Mouse (Mus musculus) heart, adult 10 weeks (tissue): Measurements from ENCODE around the gene 4930430A15Rik. TPM values are rescaled to one million over a fixed set of nuclear protein-coding genes. Genes with fewer than 3 reads are reported as not detected.

Experiments used
- polyA plus RNA-seq: library from polyadenylated mRNA; stranded (reverse); fragments of 350-450 nt; fragmentation: Illumina TruSeq; extraction: RNeasy Lipid Tissue Mini Kit (QIAGEN cat#74804); gene quantifications from one replicate; pipeline ENCODE4 v1.2.3, GENCODE M21; 2014; ENCODE audit warnings: low read depth, low replicate concordance

4930430A15Rik gene
- polyA plus RNA-seq = not detected

DNA sequence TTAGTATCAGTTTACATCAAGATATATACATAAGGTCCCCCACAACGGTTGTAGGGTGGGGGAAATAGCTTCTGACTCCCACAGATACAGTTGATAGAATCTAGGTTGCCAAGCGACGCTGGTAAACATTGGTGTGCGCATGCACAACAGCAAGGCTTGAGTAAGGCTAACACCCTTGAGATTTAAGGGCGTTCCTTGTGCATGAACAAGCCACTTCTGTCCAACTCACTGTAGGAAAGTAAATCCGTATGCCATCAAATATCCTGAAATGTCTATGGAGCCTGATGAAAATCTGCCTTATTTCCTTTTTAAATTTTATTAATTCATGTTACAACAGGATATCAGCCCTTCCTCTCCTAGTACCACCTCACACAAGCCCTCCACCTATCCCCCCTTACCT, at the start of gene 4930430A15Rik:
Gene 4930430A15Rik, minus strand, starts transcription at position 101 of the 400 bp plus-strand sequence.

GRCm38 (mm10) chr2:111274006-111274405, 44.6 kb upstream of the 4930430A15Rik start, which contains the start of gene Olfr1277:
Olfr1277 (minus strand) TSS chr2:111274106.

DNA sequence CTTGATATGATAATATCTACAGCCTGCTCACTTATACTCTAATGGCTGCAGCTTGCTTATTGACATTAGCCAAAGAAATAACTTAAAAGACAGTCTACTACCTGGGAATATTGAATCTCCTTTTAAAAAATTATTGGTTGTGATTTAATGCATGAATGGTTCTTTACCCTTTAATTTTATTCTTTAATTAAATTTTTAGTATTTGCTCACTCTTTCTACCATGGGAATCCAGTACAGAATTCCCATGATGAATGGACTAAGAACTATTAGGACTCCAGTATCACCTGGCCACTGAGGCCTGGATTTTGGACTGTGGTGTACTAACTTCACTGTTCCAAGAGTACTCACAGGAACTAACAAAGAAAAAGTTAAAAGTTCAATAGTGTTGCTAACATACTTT, 24.8 kb upstream of the 4930430A15Rik start, which contains the start of gene Olfr1276:
Gene Olfr1276, plus strand, starts transcription at position 301 of the 400 bp plus-strand sequence.

GRCm38 (mm10) chr2:111235186-111235585, 5.8 kb upstream of the 4930430A15Rik start, which contains the start of gene Olfr1275:
Olfr1275 (minus strand) TSS chr2:111235286.

GRCm38 (mm10) chr2:111152836-111153235, 76.6 kb downstream of the 4930430A15Rik start, which contains the start of gene Gm15130:
Gm15130 (minus strand) TSS chr2:111152936.

Other genes with a start within 250 kb of the 4930430A15Rik start
- gene Gm13941, start 123.6 kb downstream of the 4930430A15Rik start, polyA plus RNA-seq = not detected
- gene Gm15130, start 76.7 kb downstream of the 4930430A15Rik start, polyA plus RNA-seq = not detected
- not detected for gene Olfr1275, start 5.7 kb upstream of the 4930430A15Rik start, polyA plus RNA-seq
- not detected for gene Olfr1276, start 24.9 kb upstream of the 4930430A15Rik start, polyA plus RNA-seq
- gene Olfr1277, start 44.5 kb upstream of the 4930430A15Rik start, polyA plus RNA-seq = not detected
- gene Olfr1278, start 60.5 kb upstream of the 4930430A15Rik start, polyA plus RNA-seq = not detected
- gene Olfr1279, start 71.0 kb upstream of the 4930430A15Rik start, polyA plus RNA-seq = not detected
- not detected for gene Olfr1280, start 84.4 kb upstream of the 4930430A15Rik start, polyA plus RNA-seq
- gene Olfr1281, start 96.9 kb upstream of the 4930430A15Rik start, polyA plus RNA-seq = not detected
- gene Olfr1282, start 106.5 kb upstream of the 4930430A15Rik start, polyA plus RNA-seq = not detected
- gene Olfr1283, start 137.2 kb upstream of the 4930430A15Rik start, polyA plus RNA-seq = not detected
- not detected for gene Olfr1284, start 145.9 kb upstream of the 4930430A15Rik start, polyA plus RNA-seq
- gene Olfr1286, start 193.5 kb upstream of the 4930430A15Rik start, polyA plus RNA-seq = not detected
- not detected for gene Olfr1287, start 219.5 kb upstream of the 4930430A15Rik start, polyA plus RNA-seq
- gene Olfr1288, start 244.5 kb upstream of the 4930430A15Rik start, polyA plus RNA-seq = not detected